Mouse (Mus musculus) small intestine, adult 2 months (tissue): Measurements from ENCODE around the gene Gpr107.
"Not testable (repeated sequence)": the region's sequence is repeated elsewhere in the genome, so short reads cannot be mapped to it uniquely, and the experiment has no call there.

Experiments
- CTCF ChIP-seq: fragments of 200-500 bp; IDR thresholded peaks from 2 replicates; pipeline ENCODE4 v1.5.1; 2012; ENCODE audit warnings: low read depth, mild to moderate bottlenecking, control low read depth, inconsistent platforms, low read length, moderate library complexity, mixed read lengths; ENCODE audit not compliant: insufficient replicate concordance, insufficient read length; ENCODE audit errors: extremely low read depth
- POLR2A ChIP-seq: fragments of 200-500 bp; IDR thresholded peaks from 2 replicates; pipeline ENCODE4 v1.6.1; 2012; ENCODE audit warnings: low read depth, mild to moderate bottlenecking, control low read depth, inconsistent platforms, low read length, moderate library complexity

DNA sequence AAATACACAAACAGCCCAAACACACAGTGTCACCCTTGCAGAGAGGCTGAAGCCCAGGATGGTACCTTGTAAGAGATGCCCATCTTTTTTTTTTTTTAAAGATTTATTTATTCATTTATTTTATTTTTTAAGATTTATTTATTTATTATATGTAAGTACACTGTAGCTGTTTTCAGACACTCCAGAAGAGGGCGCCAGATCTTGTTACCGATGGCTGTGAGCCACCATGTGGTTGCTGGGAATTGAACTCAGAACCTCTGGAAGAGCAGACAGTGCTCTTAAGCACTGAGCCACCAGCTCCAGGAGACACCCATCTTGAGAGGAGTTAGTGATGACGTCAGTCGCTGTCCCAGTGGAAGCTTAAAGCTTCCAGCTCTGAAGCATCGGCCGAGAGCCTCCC, 26.5 kb downstream of the Gpr107 start:
- not testable (repeated sequence) for TF ChIP-seq POLR2A, CTCF
